Mouse (Mus musculus) Patski (cell line): ENCODE data around the gene Pjvk. TPM values are rescaled to one million over a fixed set of nuclear protein-coding genes. Genes with fewer than 3 reads are reported as not detected.

Source experiments
- ATAC-seq: fragments of 100-300 bp; one replicate; pipeline ENCODE4 v1.8.0; 2021
- CTCF ChIA-PET: fragments of 350-600 bp; sonication (Branson Sonifier 250); formaldehyde crosslinking; loops from one replicate; lab custom pipeline; 2022; ENCODE audit warnings: inconsistent platforms; lab: Charles Lee
- POLR2A ChIA-PET: fragments of 350-600 bp; sonication (Branson Sonifier 250); formaldehyde crosslinking; loops from one replicate; lab custom pipeline; 2022; ENCODE audit warnings: antibody characterized with exemption, inconsistent platforms; lab: Charles Lee
- DNase-seq: peaks from one replicate; pipeline ENCODE4 v3.0.0-alpha.2; 2011; ENCODE audit warnings: low read depth, low spot score
- H3K27me3 ChIP-seq: fragments of 371-371 bp; one replicate; pipeline ENCODE4 v1.5.1; 2021
- CTCF ChIP-seq: fragments of 100-300 bp; IDR thresholded peaks from one replicate; pipeline ENCODE4 v1.5.1; 2021
- in situ Hi-C: fragments of 300-500 bp; cut with MboI; formaldehyde crosslinking; loops from 3 replicates; pipeline ENCODE4 v1.11.1; 2018; ENCODE audit warnings: low pct_unique_long_range_greater_than_20kb, mixed read lengths
- polyA plus RNA-seq: library from polyadenylated mRNA; unstranded; gene quantifications from one replicate; pipeline ENCODE4 v1.2.3, GENCODE M21; 2021

Gene Pjvk
- polyA plus RNA-seq, 1 experiment from 2014 or later: 0.24 TPM

DNA sequence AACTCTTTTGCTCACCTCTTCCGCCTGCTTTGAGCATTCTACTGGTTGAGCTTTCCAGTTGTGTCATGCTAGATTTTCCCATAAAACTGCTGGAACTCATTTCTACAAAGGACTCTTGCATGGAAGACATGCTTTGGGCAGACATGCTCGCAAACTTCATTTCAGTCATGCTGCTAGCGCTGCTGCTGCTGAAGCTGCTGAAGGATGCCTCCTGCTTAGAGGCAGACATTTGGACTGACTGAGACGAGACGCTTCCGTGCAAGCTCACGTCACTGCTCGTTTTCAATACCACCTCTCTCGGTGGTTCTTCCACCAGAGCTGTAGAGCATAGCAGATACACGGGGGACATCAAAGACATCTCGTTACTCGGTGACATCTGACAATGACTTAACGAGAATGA lies 57.4 kb downstream of the Pjvk start:
- DNase-seq (no peak), ATAC-seq (no peak)
- in situ Hi-C loops: no loop called here
- H3K27me3 ChIP-seq: no peaks in the 10 kb centered on the region
- CTCF ChIA-PET: interaction anchor here (0.9 to 1.2 kb wide), 2 partner anchors 8 to 344 kb away, joined by 3 to 4 read pairs; no protein-coding TSS in a partner anchor
- POLR2A ChIA-PET: no interaction called here
- no peak for TF ChIP-seq CTCF

Other genes starting within 250 kb of the Pjvk start
- gene Osbpl6, start 242.0 kb upstream of the Pjvk start, polyA plus RNA-seq: 10.5 TPM
- gene Prkra, start 461 bp upstream of the Pjvk start, polyA plus RNA-seq: 48.8 TPM
- 37.3 TPM for gene Fkbp7, start 24.6 kb downstream of the Pjvk start, polyA plus RNA-seq
- gene Plekha3, start 26.8 kb downstream of the Pjvk start, polyA plus RNA-seq: 52.0 TPM